Mouse (Mus musculus) erythroblast, adult 5-6 weeks (primary cell): ENCODE results near the gene Srsf4. TPM values are rescaled to one million over a fixed set of nuclear protein-coding genes. Genes with fewer than 3 reads are reported as not detected.

Source experiments
- ATAC-seq: replicated peaks from 2 replicates; pipeline ENCODE4 v1.8.0; 2016; ENCODE audit warnings: moderate number of reproducible peaks, mild to moderate bottlenecking, moderate TSS enrichment, inconsistent platforms; ENCODE audit not compliant: poor library complexity, low FRiP score, severe bottlenecking
- total RNA-seq, 2 experiments: library from RNA; stranded (forward) in 1 of 2; stranded (reverse) in 1 of 2; fragments of 150-400 nt in 1 of 2; fragments of 200-764, 138-1000 nt in 1 of 2; gene quantifications; 2 replicates each; pipeline versions ENCODE4 v1.2.3 to v1.2.4; 2015 to 2017; ENCODE audit warnings: low replicate concordance in 2 of 2

The Srsf4 gene
- total RNA-seq, 2 experiments from 2014 or later = 20.9 to 45.2 TPM

DNA sequence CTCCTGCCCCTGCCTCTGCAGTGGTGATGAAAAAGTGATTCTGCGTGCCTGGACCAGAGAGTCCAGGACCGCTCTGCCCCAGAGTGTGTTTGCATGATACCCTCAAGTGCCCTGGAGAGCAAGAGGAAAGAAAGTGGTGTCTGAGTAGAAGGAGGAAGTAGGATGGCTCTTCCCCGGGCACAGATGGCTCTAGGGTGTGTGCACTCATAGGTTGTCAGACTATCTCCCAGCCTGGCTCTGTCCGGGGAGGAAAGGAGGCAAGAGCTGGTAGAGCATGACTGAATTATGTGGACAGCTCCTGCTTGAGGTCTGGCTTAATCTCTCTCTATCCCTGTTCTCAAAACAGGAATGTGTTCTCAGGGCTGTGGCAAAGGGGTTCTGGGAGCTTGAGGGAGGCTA is 12.1 kb upstream of the Srsf4 start:
- ATAC-seq = no peak

DNA sequence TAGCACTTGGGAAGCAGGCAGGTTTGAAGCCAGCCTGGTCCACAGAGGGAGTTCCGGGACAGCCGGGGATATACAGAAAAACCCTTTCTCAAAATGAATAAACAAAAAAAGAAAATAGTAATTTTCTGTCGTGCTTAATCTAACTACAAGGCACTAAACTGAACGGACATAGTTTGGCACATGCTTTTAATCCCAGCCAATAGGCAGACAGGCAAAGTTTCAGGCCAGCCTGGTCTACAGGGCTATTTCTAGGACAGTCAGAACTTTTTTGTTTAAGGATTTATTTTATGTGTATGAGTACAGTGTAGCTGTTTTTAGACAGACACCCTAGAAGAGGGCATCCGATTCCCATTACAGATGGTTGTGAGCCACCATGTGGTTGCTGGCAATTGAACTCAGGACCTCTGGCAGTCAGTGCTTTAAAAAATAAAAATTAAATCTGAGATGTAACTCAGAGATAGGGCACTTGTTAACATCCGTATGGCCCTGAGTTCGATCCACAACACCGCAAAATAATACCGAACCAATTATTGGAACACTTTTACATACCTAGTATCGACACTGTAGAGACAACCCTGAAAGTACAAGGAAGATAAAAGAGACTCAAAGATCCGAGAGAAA is 635 bp upstream of the Srsf4 start:
- no peak; the same call in 1 of the 2 replicates for ATAC-seq

DNA sequence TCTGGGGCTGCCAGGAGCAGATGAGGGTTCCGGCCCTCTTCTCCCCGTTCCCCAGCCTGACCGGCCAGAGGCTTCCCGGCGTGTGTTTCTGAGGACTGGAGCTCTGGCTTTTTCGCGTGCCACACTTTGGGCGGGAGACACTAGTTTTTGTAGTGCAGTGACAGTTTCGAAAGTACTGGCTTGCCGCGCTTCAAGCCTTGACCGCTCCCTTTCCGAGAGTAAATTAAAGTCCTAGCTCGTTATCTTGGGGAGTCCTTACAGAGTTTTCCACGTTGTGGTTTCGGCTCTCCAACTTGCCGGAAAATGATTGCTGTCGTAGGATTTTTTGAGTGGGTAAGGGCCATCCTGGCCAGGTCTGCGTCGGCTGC is 736 bp downstream of the Srsf4 start:
- peak; percentile 61 for ATAC-seq

- ATAC-seq = peak; percentile 36
Observed at GRCm38 (mm10) chr4:131874567-131874966, 1.1 kb downstream of the Srsf4 start.

GRCm38 (mm10) chr4:131875242-131875641 is 1.8 kb downstream of the Srsf4 start:
- ATAC-seq = no peak

DNA sequence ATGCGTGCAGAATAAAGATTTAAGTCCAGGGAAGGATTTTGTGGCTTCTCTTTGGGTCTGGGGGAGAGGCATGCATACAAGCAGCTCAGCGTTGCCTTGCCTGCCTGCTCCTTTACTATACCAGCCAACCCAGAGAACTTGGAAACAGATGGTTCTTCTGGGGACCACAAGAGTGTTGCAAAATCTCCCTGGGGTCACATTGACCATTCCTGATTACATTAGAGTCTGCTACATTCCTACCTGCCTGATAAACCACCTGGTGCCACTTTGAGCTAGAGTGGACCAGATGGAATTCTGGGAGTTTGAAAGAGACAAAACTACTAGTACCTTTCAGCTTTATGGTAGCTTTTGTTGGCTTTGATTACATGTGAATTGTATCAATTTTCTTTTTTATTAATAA is 3.4 kb downstream of the Srsf4 start:
- ATAC-seq = no peak

DNA sequence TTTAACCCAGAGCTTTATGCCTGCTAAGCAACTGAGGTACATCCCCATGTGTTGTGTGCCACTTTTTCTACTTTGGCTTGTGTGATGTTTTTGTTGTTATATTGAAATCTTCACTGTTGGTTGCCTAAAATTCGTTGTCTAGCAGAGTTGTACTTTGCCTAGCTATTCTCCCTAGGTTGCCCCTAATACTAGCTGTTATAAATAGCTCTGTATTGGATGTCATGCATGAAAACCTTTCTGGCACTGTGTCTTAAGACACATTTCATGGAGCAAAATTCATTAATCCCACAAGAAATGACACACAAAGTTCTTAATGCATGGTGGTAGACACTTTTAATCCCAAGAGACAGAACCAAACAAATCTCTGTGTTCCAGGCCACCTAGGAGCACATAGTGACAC is 6.3 kb downstream of the Srsf4 start:
- ATAC-seq = no peak

DNA sequence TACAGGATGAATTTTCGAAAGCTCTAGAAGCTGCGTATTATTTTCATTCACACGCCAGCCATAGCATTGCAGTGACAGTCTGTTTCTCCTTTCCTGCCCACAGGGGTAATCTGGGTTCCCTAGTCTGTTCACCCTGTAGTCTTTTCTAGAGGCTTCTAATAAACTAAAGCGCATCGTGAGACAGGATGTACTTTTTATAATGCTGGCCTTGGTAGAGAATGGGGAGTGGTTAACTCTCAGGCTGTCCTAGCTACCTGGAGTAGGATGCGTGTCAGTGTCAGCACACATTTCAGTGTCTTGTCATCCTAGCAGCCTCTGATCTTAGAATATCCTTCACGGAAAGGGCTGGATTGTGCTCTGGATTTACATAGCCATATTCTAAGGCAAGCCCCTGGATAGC is 7.9 kb downstream of the Srsf4 start:
- ATAC-seq = no peak

GRCm38 (mm10) chr4:131883571-131883970 is 10.2 kb downstream of the Srsf4 start:
- no peak for ATAC-seq

- no peak for ATAC-seq
Observed at GRCm38 (mm10) chr4:131885376-131885775, 12.0 kb downstream of the Srsf4 start.

GRCm38 (mm10) chr4:131888564-131888963 is 15.1 kb downstream of the Srsf4 start:
- ATAC-seq = no peak

GRCm38 (mm10) chr4:131890692-131891091 is 17.3 kb downstream of the Srsf4 start:
- no peak for ATAC-seq

GRCm38 (mm10) chr4:131897109-131897508 is 23.7 kb downstream of the Srsf4 start:
- ATAC-seq = no peak

- ATAC-seq = no peak
Observed at GRCm38 (mm10) chr4:131897787-131898186, 24.4 kb downstream of the Srsf4 start.

GRCm38 (mm10) chr4:131898503-131899179 is 25.2 kb downstream of the Srsf4 start:
- ATAC-seq = no peak

DNA sequence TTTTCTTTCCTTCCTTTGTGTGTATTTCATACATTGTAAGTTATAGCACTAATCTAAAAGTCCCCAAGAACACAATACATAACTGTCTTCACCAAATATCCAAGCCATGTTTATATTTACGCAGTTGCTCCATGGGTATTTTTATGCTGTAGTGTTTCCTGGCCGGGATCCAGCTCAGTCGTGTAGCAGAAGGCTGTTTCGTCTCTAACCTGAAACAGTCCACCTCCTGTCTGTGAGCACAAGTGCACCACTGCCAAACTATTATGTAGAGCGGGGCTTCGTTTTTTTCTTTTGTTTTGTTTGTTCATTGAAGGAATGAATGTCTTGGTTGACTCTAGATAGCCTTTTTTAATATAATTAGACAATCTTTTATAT is 25.8 kb downstream of the Srsf4 start:
- no peak for ATAC-seq

- ATAC-seq = no peak
Observed at GRCm38 (mm10) chr4:131901090-131901489, 27.7 kb downstream of the Srsf4 start.

GRCm38 (mm10) chr4:131904478-131904877 is 31.1 kb downstream of the Srsf4 start:
- ATAC-seq = peak; percentile 66

DNA sequence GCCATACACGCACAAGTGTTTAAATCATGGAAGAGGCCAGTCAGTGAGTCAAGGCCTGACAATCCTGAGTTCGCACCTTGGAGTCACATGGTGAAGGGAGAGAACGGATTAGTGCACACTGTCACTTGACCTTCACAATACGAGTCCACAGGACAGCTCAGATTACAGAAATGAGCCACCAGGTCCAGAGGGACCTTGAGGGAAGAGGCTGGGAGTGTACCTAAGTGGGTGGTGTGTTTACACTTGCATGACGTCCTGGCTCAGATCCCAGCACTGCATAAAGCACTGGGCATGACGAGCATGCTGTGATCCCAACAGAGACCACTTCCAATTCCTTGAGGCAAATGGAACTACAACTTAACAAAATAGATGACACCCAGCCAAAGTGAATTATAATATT is 33.0 kb downstream of the Srsf4 start:
- no peak for ATAC-seq

DNA sequence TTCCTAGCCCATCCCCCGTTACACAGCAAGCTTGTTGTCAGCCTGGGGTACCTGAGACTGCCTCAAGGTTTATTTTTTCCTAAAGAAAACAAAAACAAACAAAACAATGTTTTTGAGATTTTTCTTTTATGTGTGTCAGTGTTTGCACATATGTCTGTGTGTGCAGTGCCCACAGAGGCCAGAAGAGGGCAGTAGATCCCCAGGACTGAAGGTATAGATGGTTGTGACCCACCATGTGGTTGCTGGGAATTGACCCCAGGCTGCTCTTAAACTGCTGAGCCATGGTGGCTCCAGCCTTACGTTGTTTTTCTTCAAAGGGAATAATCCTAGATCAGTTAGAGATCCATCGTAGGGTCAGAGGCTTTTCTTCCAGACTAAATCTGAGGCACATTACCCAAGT is 34.5 kb downstream of the Srsf4 start:
- ATAC-seq = no peak

- no peak for ATAC-seq
Observed at GRCm38 (mm10) chr4:131910237-131910994, 37.0 kb downstream of the Srsf4 start.
